ENCODE assay signal across 16 mouse cellular contexts in the genomic region with DNA sequence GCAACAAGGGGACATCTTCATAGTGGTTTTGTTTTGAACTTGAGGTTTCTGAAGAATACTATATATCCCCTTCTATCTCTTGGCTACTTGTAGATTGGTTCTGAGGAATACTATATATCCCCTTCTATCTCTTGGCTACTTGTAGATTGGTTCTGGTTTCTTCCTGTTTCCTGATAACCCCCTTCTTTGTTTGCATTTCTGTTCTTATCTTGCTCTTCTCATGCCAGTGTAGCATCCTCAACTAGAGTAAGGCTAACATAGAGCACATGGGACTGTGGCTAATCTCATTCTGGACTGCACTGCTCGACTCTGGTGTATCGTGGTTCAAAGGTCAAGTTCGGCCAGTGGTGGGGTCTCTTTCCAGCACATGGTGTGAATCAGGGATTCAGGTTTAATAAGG. TPM values are rescaled to one million over a fixed set of nuclear protein-coding genes. Genes with fewer than 3 reads are reported as not detected.
DNase-seq lines count a peak whose midpoint lies in the region; ATAC-seq and TF ChIP-seq lines count a peak whose summit lies in the region.
"Had no signal": no experiment of that assay in that cellular context is flagged by ENCODE, and none has a peak within 500 bp of the region (broad histone marks: within the 10 kb centered on the region; RNA-seq: fewer than 3 reads in every experiment).

No protein-coding gene starts in this region.

- H3K4me2 ChIP-seq in heart, embryonic 14.5 days (ENCODE audit: low read length) = peak overlapping the region; percentile 17; the same call in 1 of the 2 replicates
- peak overlapping the region; percentile 63 for H3K4me2 ChIP-seq in liver, embryonic 14.5 days (ENCODE audit: low read depth)
- H3K4me2 ChIP-seq: forebrain, embryonic 15.5 days; hindbrain, embryonic 15.5 days; midbrain, embryonic 13.5 days had no signal

- no peak for TF ChIP-seq POLR2A in bone marrow, adult 2 months (IDR thresholded peaks at IDR 0.05; ENCODE audit: borderline replicate concordance, control insufficient read depth, low read depth, low read length)

- peak; percentile 66 for TF ChIP-seq EP300 in liver, embryonic 14.5 days (IDR thresholded peaks at IDR 0.05; ENCODE audit: low read depth)

- no peak for ATAC-seq in heart, embryonic 14.5 days (ENCODE audit: insufficient number of reproducible peaks, insufficient read depth, low FRiP score, low read depth)
- ATAC-seq in liver, embryonic 14.5 days (ENCODE audit: insufficient read depth) = peak; percentile 79
- no peak for ATAC-seq in frontal cortex, adult (ENCODE audit: low TSS enrichment)
- ATAC-seq: forebrain, embryonic 15.5 days; midbrain, embryonic 13.5 days had no signal

- 30% methylated on average over 3 of the region's 3 CpGs for WGBS in heart, embryonic 14.5 days
- 66% methylated on average over 3 of the region's 3 CpGs for WGBS in bone marrow, adult 2 months
- WGBS in liver, embryonic 14.5 days (ENCODE audit: insufficient replicate concordance) = 23% methylated on average over 3 of the region's 3 CpGs

- H3K27ac ChIP-seq in heart, embryonic 14.5 days (replicated peaks in 1 of 2; ENCODE audit: control insufficient read depth in 1 of 2, insufficient read depth in 1 of 2, low read depth in 2 of 2, low read length in 2 of 2) = peak overlapping the region; percentile 95 to 96
- H3K27ac ChIP-seq in bone marrow, adult 2 months (ENCODE audit: control insufficient read depth, insufficient read depth, low read depth, low read length, poor library complexity) = peak overlapping the region; percentile 35; the same call in 1 of the 2 replicates
- peak overlapping the region; percentile 89 for H3K27ac ChIP-seq in liver, embryonic 14.5 days
- H3K27ac ChIP-seq: forebrain, embryonic 15.5 days; hindbrain, embryonic 15.5 days; macrophage; midbrain, embryonic 13.5 days had no signal

- peaks cover 1% of the 10 kb centered on the region for H3K9me3 ChIP-seq in heart, embryonic 14.5 days (ENCODE audit: control insufficient read depth, low read length)
- H3K9me3 ChIP-seq in liver, embryonic 14.5 days (ENCODE audit: control insufficient read depth, low read length) = no peaks in the 10 kb centered on the region
- H3K9me3 ChIP-seq: forebrain, embryonic 15.5 days; hindbrain, embryonic 15.5 days had no signal

- no peak overlapping the region for H3K4me3 ChIP-seq in heart, embryonic 14.5 days (ENCODE audit: control insufficient read depth in 1 of 2, insufficient read depth in 1 of 2, low read depth in 1 of 2, low read length in 2 of 2)
- no peak overlapping the region for H3K4me3 ChIP-seq in bone marrow, adult 2 months (replicated peaks; ENCODE audit: control insufficient read depth, low read depth, low read length)
- peak overlapping the region in 1 of 2 experiments; percentile 11; a peak in 1 of 4 replicates for H3K4me3 ChIP-seq in liver, embryonic 14.5 days (ENCODE audit: insufficient read depth in 1 of 2, low read depth in 2 of 2, low read length in 2 of 2)
- H3K4me3 ChIP-seq: forebrain, embryonic 15.5 days; hindbrain, embryonic 15.5 days; midbrain, embryonic 13.5 days had no signal

- TF ChIP-seq CTCF in bone marrow, adult 2 months (IDR thresholded peaks at IDR 0.05; ENCODE audit: control insufficient read depth, insufficient read depth, low read length) = no peak
- TF ChIP-seq CTCF in liver, embryonic 14.5 days (IDR thresholded peaks at IDR 0.05; ENCODE audit: low read depth) = no peak

- H3K9ac ChIP-seq in heart, embryonic 14.5 days (ENCODE audit: low read length) = no peak overlapping the region
- H3K9ac ChIP-seq in liver, embryonic 14.5 days (replicated peaks) = peak overlapping the region; percentile 20; the same call in 1 of the 2 replicates
- H3K9ac ChIP-seq: forebrain, embryonic 15.5 days; hindbrain, embryonic 15.5 days; midbrain, embryonic 13.5 days had no signal

- H3K4me1 ChIP-seq in heart, embryonic 14.5 days (ENCODE audit: control insufficient read depth in 2 of 2, insufficient read depth in 2 of 2, low read length in 2 of 2) = peaks cover 38 to 70% of the 10 kb centered on the region in 2 experiments
- H3K4me1 ChIP-seq in bone marrow, adult 2 months (ENCODE audit: control insufficient read depth, insufficient read depth, low read length) = peaks cover 2% of the 10 kb centered on the region; the same call in 1 of the 2 replicates
- H3K4me1 ChIP-seq in liver, embryonic 14.5 days (replicated peaks; ENCODE audit: control insufficient read depth in 2 of 2, insufficient read depth in 2 of 2, low read length in 1 of 2) = peaks cover 38 to 47% of the 10 kb centered on the region in 2 experiments

- intact Hi-C loops in heart, postnatal 25 days (cut with DNase I) = no loop called here

- H3K36me3 ChIP-seq in heart, embryonic 14.5 days (ENCODE audit: control insufficient read depth, insufficient read depth, low read length) = peaks cover 19% of the 10 kb centered on the region
- H3K36me3 ChIP-seq in liver, embryonic 14.5 days (replicated peaks; ENCODE audit: control insufficient read depth, insufficient read depth, low read depth) = peaks cover under 1% of the 10 kb centered on the region; the same call in 1 of the 2 replicates

- DNase-seq in heart, postnatal 25 days (ENCODE audit: low spot score) = no peak
- DNase-seq in 416B (ENCODE audit: low read depth) = peak; percentile 25
- peak in 2 of 3 experiments; percentile 51 to 55 for DNase-seq in liver, embryonic 14.5 days (ENCODE audit: low read depth in 3 of 3, low spot score in 3 of 3)
- DNase-seq in retina, embryonic 14.5 days (ENCODE audit: low spot score) = no peak
- DNase-seq in lung, postnatal 4 days = no peak
- DNase-seq: cerebellum, adult 18-20 months; cerebellum, postnatal 36 days; lung, adult 18-20 months; thymus, postnatal 25 days had no signal

- no peaks in the 10 kb centered on the region for H3K27me3 ChIP-seq in heart, embryonic 14.5 days (ENCODE audit: control insufficient read depth, insufficient read depth, low read length)
- H3K27me3 ChIP-seq in liver, embryonic 14.5 days (ENCODE audit: control insufficient read depth, insufficient read depth, low read length) = no peaks in the 10 kb centered on the region
- H3K27me3 ChIP-seq: forebrain, embryonic 15.5 days; hindbrain, embryonic 15.5 days; midbrain, embryonic 13.5 days had no signal

RNA-seq across cellular contexts. Expression of gene Igf1r, which starts 58.2 kb away (rescaled TPM):
- 16.1 and 16.6 TPM in 2 replicates for polyA plus RNA-seq in heart, embryonic 14.5 days (2014; fragmentation: Nextera tagmentation; extraction: Ambion mirVana)
- total RNA-seq in heart, postnatal 25 days (2021) = 10 to 100 TPM; 12.7 to 18.8 TPM
- polyA plus RNA-seq in bone marrow, adult 2 months (2011; ENCODE audit: insufficient read depth, insufficient read length, low replicate concordance, missing spikeins) = 8.7 and 21.3 TPM in 2 replicates
- polyA plus RNA-seq in liver, embryonic 14.5 days (2012; rRNA removed) = 2.1 and 2.5 TPM in 2 replicates
- 2.3 and 2.7 TPM in 2 replicates for polyA plus RNA-seq in liver, embryonic 14.5 days (2014; fragmentation: Nextera tagmentation; extraction: Ambion mirVana)

Comparison
In these comparisons a context has a peak if more than half of its experiments do, and no peak if none do; other contexts are left out.
1. H3K27ac ChIP-seq: peak in every context shown above with its lines; median percentile 96 in heart, embryonic 14.5 days; 89 in liver, embryonic 14.5 days; 35 in bone marrow, adult 2 months.
2. DNase-seq: peak in 416B (single experiment) and liver, embryonic 14.5 days (2 of 3); none in heart, postnatal 25 days (single experiment), retina, embryonic 14.5 days (single experiment) and lung, postnatal 4 days (0 of 2).